Mouse (Mus musculus) intestine, embryonic 16.5 days (tissue): Measurements from ENCODE around the gene Lamp2. TPM values are rescaled to one million over a fixed set of nuclear protein-coding genes. Genes with fewer than 3 reads are reported as not detected.
"Not testable (repeated sequence)": the region's sequence is repeated elsewhere in the genome, so short reads cannot be mapped to it uniquely, and the experiment has no call there.

Source experiments
- ATAC-seq: fragments of 200-750 bp; cut with Nextera tagmentation; 2 replicates; pipeline ENCODE4 v1.8.0; 2017; ENCODE audit warnings: moderate TSS enrichment, moderate library complexity
- H3K27ac ChIP-seq: fragments of 300-500 bp; sonication (generic); 2 replicates; pipeline ENCODE4 v1.5.1; 2014; ENCODE audit warnings: mild to moderate bottlenecking, low read length
- H3K27me3 ChIP-seq: fragments of 300-500 bp; sonication (generic); replicated peaks from 2 replicates; pipeline ENCODE4 v1.6.1; 2014; ENCODE audit warnings: low read length, control low read depth, mixed read lengths; ENCODE audit not compliant: control insufficient read depth, insufficient read depth
- H3K36me3 ChIP-seq: fragments of 300-500 bp; sonication (generic); 2 replicates; pipeline ENCODE4 v1.6.1; 2014; ENCODE audit warnings: low read length, control low read depth; ENCODE audit not compliant: control insufficient read depth, insufficient read depth
- H3K4me1 ChIP-seq: fragments of 300-500 bp; sonication (generic); 2 replicates; pipeline ENCODE4 v1.6.1; 2014; ENCODE audit warnings: low read length, control low read depth, mixed read lengths; ENCODE audit not compliant: control insufficient read depth, insufficient read depth
- H3K4me2 ChIP-seq: fragments of 300-500 bp; sonication (generic); 2 replicates; pipeline ENCODE4 v1.6.1; 2014; ENCODE audit warnings: low read depth, low read length, control low read depth
- H3K4me3 ChIP-seq: fragments of 300-500 bp; sonication (generic); 2 replicates; pipeline ENCODE4 v1.5.1; 2014; ENCODE audit warnings: mild to moderate bottlenecking, low read length
- H3K9ac ChIP-seq: fragments of 300-500 bp; sonication (generic); 2 replicates; pipeline ENCODE4 v1.6.1; 2014; ENCODE audit warnings: low read depth, low read length
- H3K9me3 ChIP-seq: fragments of 300-500 bp; sonication (generic); 2 replicates; pipeline ENCODE4 v1.6.1; 2016; ENCODE audit warnings: low read length, control low read depth; ENCODE audit not compliant: control insufficient read depth
- WGBS: fragments of 180-500 bp; shearing (Covaris S2); extraction: QIAGEN DNeasy Blood & Tissue Kit; methylation state at CpG from one replicate; pipeline ENCODE4 v1.1.7; 2014; 5-methylcytosine and 5-hydroxymethylcytosine counted together
- polyA plus RNA-seq: library from polyadenylated mRNA; unstranded; fragments of >200 nt; fragmentation: Nextera tagmentation; extraction: Ambion mirVana; gene quantifications from 2 replicates; pipeline ENCODE4 v1.2.1, GENCODE M21; 2015

Gene Lamp2
- polyA plus RNA-seq, 1 experiment from 2014 or later: 172 TPM

GRCm38 (mm10) chrX:38400616-38401015 lies 55.6 kb downstream of the Lamp2 start:
- WGBS: 74% methylated on average over 3 of the region's 3 CpGs
- no peaks in the 10 kb centered on the region for H3K27me3 ChIP-seq
- no peak overlapping the region for H3K9ac ChIP-seq
- H3K27ac ChIP-seq: no peak overlapping the region
- no peaks in the 10 kb centered on the region for H3K9me3 ChIP-seq
- 0 out of 2 replicates have a peak, but pooled peaks cover 4% of the 10 kb centered on the region for H3K4me1 ChIP-seq
- H3K4me2 ChIP-seq: no peak overlapping the region
- no peaks in the 10 kb centered on the region for H3K36me3 ChIP-seq
- no peak overlapping the region for H3K4me3 ChIP-seq
- ATAC-seq: no peak

DNA sequence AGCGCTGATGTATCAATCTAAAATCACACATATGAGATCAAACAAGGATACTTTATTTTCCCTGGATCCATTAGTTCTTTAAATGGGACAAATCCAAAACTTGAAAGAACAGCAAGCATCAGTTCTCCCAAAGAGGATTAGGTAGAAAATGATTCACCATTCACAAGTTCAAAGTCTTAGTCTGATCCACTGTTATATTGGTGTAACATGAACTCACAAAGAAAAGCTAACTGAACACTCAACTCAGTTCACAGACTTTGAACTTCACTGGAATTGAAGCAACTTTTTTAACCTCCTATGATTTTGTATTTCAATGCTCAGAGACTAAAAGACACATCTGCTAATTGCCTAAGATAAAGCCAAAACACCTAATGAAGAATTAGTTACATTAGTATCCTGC lies 56.6 kb downstream of the Lamp2 start:
- Histone ChIP-seq H3K4me1 (0 out of 2 replicates have a peak, but pooled peaks cover 4% of the 10 kb centered on the region), H3K27ac (no peak overlapping the region), H3K9me3 (no peaks in the 10 kb centered on the region), H3K36me3 (no peaks in the 10 kb centered on the region), H3K27me3 (no peaks in the 10 kb centered on the region), H3K4me3 (no peak overlapping the region), H3K4me2 (no peak overlapping the region), H3K9ac (no peak overlapping the region)
- 63% methylated on average over 1 of the region's 1 CpGs for WGBS
- ATAC-seq: no peak

GRCm38 (mm10) chrX:38373169-38373568 lies 83.1 kb downstream of the Lamp2 start:
- H3K27me3 ChIP-seq, H3K4me1 ChIP-seq, H3K9me3 ChIP-seq, H3K27ac ChIP-seq, H3K9ac ChIP-seq, ATAC-seq, H3K4me3 ChIP-seq, H3K4me2 ChIP-seq, H3K36me3 ChIP-seq: not testable (repeated sequence)
- WGBS: 63% methylated on average over 1 of the region's 1 CpGs

- H3K9ac ChIP-seq, H3K4me2 ChIP-seq, H3K4me1 ChIP-seq, H3K9me3 ChIP-seq, H3K4me3 ChIP-seq, H3K27ac ChIP-seq, H3K36me3 ChIP-seq, ATAC-seq, H3K27me3 ChIP-seq: not testable (repeated sequence)
- WGBS: 59% methylated on average over 1 of the region's 1 CpGs
These were observed 91.6 kb downstream of the Lamp2 start for GRCm38 (mm10) chrX:38364621-38365020.

GRCm38 (mm10) chrX:38362016-38362415 lies 94.2 kb downstream of the Lamp2 start:
- H3K27me3 ChIP-seq: no peaks in the 10 kb centered on the region
- H3K4me3 ChIP-seq: no peak overlapping the region
- 75% methylated on average over 8 of the region's 8 CpGs for WGBS
- no peaks in the 10 kb centered on the region for H3K4me1 ChIP-seq
- H3K36me3 ChIP-seq: no peaks in the 10 kb centered on the region
- no peak overlapping the region for H3K27ac ChIP-seq
- ATAC-seq: no peak
- H3K9me3 ChIP-seq: no peaks in the 10 kb centered on the region
- H3K4me2 ChIP-seq: no peak overlapping the region
- H3K9ac ChIP-seq: no peak overlapping the region

Other genes with a start within 250 kb of the Lamp2 start
- 27.1 and 27.9 TPM in 2 replicates for gene Tmem255a, start 204.0 kb downstream of the Lamp2 start, polyA plus RNA-seq
- gene Atp1b4, start 140.3 kb downstream of the Lamp2 start, polyA plus RNA-seq: 0.07 and 0.21 TPM in 2 replicates
- 21.6 and 21.8 TPM in 2 replicates for gene Cul4b, start 119.7 kb upstream of the Lamp2 start, polyA plus RNA-seq
- 91.5 and 101 TPM in 2 replicates for gene Mcts1, start 144.1 kb upstream of the Lamp2 start, polyA plus RNA-seq
- 65.3 and 71.5 TPM in 2 replicates for gene C1galt1c1, start 178.6 kb upstream of the Lamp2 start, polyA plus RNA-seq